Mouse (Mus musculus) testis, postnatal 10 days (tissue): ENCODE measurements at regions not wholly inside any gene's neighbourhood (a gene's known extent, or its start where the extent isn't known, plus 50 kb on each side); places are given as distances from the start of the nearest gene placed in this dataset.

Source experiments
- DNase-seq: peaks from one replicate; pipeline ENCODE4 v3.0.0; 2021; ENCODE audit warnings: low spot score

DNA sequence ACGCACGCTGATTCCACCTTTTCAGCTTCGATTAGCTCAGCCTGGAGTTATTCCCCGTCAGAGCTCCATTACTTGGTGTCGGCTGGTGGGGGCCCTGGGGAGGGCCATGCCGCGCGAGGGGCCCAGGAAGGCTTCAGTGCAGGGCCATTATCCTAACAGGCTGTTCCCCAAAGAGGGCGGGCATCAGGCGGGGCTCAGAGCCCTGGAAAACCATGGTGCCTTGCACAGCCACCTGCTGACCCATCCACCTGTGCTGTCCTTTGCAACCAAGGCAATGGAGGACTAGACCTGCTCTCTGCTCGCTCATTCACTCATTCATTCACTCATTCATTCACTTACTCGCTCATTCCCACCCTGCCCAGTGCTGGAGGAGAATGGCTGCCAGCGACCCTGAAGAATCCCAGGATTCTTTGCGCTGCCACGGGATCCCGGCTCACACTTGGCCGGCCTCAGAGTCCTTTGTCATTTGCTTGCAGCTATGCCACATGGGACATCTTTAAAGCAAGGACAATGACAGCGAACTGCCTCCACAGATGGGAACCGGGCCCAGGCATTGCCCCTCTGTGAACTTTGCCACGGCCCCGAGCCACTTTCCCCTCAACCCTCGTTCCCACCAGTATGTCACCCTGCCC, 78.6 kb upstream of the Nkx1-1 start:
- DNase-seq = no peak

DNA sequence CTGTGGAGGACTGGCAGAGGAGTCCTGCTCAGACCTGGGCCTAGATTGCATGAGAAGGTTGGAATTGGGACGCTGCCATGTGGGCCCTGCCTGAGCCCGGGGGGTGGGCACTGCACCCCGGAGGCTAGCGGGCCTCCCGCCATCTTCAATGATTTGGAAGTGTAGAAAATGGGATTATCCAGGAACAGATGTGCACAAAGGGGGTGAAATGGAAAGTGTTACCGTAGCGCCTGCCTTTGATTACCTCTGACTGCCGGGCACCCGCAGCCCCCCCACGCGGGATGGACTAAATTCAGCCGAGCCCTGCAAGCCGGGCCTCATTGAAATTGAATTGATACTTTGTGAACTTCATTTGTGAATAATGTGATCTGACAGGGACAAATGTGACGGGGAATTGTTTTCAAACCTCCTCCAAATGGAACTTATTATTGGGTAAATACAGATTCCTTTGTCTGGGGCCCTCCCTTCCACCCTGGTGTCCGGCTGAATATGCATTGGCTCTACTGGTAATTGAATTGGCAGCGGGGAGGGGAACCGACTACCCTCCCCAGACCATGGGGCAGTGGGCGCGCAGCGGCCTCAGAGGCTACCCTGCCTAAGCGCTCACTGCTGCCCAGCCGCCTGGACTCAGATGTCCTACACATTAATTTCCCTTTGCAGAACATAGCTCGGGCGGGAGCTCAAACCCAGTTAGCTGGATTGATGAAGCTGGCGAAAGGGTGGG, 77.9 kb upstream of the Nkx1-1 start:
- DNase-seq = no peak

DNA sequence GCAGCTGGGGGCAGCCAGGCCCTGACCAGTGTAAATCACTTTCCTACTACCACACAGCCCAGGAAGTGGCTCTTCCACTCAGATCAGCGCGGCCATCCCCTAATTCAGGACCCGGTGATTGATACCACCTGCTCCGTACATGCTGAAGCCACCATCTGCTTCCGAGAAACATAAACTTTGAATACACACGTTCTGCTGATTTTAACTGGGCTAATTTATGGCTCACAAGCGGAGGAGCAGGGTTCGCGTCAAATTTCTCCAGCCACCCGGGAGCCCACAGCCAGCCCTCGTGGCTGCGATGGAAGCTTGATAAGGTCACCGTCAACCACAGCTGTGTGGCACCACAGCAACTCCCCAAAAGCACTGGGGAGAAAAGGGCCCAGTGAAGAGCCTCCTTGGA, 72.0 kb upstream of the Nkx1-1 start:
- DNase-seq = no peak

DNA sequence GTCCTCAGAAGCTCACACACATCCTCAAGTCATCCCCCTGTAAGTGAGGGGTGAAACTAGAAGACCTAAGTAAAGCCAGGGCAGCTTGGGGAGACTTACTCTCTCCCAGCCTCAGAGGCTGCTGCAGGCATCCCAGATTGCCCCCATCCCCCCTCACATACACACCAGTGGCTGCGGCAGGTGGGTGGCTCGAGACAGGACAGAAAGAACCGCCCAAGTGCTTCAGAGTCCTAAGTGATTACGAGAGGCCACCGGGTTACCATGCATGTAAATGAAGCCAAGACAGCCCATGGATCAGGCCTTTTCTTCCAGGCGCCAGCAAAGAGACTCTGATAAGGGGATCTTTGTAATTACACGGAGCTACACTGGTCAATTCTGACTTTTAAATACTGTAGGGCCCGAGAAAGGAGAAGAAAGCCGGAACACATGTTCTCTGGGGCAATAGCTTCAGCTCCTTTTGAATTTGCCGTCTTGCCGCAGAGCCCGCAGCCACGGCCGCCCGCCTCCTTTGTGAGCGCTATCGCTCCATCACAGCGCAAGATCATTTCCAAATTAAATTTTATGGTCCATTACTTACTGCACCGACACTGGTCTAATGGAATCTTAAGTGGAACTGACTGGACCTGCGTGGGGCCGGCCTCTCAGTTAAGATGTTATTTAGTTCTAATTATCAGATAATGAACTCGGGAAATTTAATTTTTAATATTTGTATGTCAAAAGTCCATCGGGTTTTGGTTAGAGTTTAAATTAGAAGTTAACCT, 68.1 kb upstream of the Nkx1-1 start:
- no peak for DNase-seq

GRCm38 (mm10) chr5:33501211-33501610, 67.4 kb upstream of the Nkx1-1 start:
- peak; percentile 54 for DNase-seq

- DNase-seq = peak; percentile 91
Measured at GRCm38 (mm10) chr5:33495900-33496529, 62.2 kb upstream of the Nkx1-1 start.

- DNase-seq = no peak
Measured at GRCm38 (mm10) chr5:33495276-33495675, 61.5 kb upstream of the Nkx1-1 start.

DNA sequence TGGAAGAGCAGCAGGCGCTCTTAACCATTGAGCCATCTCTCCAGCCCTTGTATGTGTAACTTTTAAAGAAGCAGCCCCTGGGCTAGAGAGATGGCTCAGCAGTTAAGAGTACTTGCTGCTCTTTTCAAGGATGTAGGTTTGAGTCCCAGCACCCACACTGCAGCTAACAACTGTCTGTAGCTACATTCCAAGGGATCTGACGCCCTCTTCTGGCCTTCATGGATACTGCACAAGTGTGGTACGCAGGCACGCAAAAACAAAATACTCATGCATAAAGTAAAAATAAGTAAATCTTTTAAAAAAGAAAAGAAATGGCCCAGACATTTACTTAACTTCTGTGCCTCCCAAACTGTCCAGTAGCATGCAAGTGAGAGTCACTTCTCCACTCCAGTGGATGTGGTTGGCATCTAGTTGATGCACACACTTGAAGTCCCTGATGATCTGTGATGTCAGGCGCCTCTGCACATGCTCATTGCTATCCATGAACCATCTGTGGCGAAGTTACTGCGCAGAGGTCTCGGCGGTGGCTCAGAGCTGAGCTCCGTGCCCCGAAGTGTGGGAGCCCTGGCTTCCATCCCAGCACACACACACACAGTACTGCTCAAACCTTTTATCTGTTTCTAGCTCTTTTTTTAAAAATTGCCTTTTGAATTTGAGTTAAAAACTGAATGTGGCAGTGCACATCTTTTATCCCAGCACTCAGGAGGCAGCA, 59.0 kb upstream of the Nkx1-1 start:
- DNase-seq = no peak

DNA sequence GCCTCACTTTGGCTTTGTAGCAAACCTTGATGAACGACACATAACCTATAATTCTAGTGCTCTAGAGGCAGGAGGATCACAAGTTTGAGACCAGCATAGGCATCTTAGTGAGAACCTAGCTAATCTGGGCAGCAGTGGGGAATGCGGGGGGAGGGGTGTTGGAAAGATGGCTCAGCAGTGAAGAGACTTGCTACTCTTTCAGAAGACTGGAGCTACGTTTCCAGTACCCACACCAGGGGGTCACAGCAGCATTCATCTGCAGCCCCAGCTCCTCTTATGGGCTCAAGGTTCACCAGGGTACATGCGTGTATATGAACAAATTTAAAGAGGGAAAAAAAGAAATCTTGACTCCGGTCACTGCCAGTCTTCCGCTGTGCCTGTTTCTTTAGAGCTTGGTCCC, 55.5 kb upstream of the Nkx1-1 start:
- DNase-seq = no peak

GRCm38 (mm10) chr5:33488152-33488561, 54.4 kb upstream of the Nkx1-1 start:
- no peak for DNase-seq

- no peak for DNase-seq
Measured at GRCm38 (mm10) chr5:33485765-33486164, 52.0 kb upstream of the Nkx1-1 start.
